Mouse (Mus musculus) erythroblast, embryonic 14.5 days (primary cell): ENCODE measurements around the gene Gsk3a.

Experiments used
- GATA1 ChIP-seq: IDR thresholded peaks from 2 replicates; pipeline ENCODE4 v1.6.1; 2012; ENCODE audit warnings: low read length, inconsistent platforms, mixed read lengths
- TAL1 ChIP-seq: IDR thresholded peaks from 3 replicates; pipeline ENCODE4 v1.6.1; 2012; ENCODE audit warnings: low read length, inconsistent platforms, mixed read lengths

DNA sequence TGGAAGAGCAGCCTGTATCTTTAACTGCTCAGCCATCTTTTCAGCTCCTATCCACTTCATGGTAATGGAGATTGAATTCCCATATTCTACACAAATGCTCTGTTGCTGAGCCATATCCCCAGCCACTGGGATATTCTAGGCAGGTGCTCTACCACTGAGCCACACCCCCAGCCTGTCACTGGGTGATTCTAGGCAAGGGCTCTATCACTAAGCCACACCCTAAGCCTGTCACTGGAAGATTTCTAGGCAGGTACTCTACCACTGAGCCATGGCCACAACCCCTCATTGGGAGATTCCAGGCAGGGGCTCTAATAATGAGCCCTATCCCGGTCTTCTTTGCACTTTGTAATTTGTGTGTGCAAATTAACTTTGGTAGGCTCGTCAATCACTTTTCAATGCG is 42.5 kb downstream of the Gsk3a start:
- TF ChIP-seq GATA1 (peak; percentile 31; the same call in 1 of the 2 replicates), TAL1 (peak; percentile 59; the same call in 2 of the 3 replicates)
